Mouse (Mus musculus): ENCODE results near the gene Fbxw19.
"Not testable (repeated sequence)": the region's sequence is repeated elsewhere in the genome, so short reads cannot be mapped to it uniquely, and the experiment has no call there.

Fbxw19 gene

DNA sequence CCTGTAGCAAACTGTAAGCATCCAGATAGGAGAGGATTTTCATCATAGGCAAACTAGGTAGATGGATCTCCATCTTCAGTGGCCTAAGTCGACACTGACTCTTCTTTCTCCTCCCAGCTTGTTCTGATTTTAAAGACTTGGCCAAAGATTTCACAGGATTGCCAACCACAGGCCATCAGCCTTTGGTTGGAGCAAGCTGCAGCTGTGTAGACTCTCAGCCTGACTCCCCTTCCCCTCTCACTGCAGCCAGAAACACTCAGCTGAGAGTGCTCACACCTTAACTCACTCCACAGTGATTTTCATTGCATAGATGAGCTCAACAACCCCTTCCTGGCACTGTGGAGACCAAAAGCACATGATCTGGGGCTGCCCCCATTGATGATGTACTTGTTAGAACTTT lies at the start of gene Fbxw19:
Gene Fbxw19 (minus strand): TSS at position 101 of the 400 bp plus-strand sequence.
- not testable (repeated sequence) for DNase-seq

DNA sequence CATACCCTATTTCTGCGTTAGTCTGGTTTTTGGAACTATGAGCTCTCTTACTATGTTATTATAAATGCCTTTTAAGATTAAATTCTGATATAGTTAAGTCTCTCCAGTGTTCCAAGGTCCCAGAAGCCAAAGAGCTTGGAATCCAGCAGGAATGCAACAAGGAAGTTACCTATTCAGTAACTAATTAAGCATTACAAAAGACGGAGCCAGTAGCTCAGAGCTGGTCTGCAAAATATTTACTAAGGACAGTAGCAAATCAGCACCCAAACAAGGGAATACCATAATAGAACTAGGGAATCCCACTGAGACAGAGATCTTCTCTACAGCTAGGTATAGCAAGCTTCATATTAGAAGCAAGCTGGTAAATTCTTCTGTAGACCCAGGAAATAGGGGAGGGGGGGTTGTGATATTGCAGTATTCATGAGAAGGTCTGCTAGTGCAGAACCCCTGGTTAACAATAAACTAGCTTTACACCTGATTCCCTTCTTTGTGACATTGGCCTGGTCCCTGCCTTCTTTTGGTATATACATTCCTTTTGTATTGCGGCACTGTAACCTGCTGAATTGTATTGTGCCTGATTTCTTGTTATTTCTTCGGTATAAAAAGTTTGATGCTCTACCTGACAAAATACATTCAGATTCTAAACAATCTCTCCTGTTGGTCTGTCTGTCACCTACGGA lies 27.9 kb upstream of the Fbxw19 start:
- DNase-seq: peak; percentile 36

DNA sequence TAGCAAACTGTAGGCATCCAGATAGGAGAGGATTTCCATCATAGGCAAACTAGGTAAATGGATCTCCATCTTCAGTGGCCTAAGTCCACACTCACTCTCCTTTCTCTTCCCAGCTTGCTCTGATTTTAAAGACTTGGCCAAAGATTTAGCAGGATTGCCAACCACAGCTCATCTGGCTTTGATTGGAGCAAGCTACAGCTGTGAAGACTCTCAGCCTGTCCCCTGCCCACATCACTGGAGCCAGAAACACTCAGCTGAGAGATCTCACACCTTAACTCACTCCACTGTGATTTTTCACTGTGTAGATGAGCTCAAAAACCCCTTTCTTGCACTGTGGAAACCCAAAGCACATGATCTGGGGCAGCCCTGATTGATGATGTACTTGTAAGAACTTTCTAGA lies 46.6 kb downstream of the Fbxw19 start, which contains the start of gene Fbxw16:
Gene Fbxw16 (minus strand): TSS at position 101 of the 400 bp plus-strand sequence.
- DNase-seq: no peak

DNA sequence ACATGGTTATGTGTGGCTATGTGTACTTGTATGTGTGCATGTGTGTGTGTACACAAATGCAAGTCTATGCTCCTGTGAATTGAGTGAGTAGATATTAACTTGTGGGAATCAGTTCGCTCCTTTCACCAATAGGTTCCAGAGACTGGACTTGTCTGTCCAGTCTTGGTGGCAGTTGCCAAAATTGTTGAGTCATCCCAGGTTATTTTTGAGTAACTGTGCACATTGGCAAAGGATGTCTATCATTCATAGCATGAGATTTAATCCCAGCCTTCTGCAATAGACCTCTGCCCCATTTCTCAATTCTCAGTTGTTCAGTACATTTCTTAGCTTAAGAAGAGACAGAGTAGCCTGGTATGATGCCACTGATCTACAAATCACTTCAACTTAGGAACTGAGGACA lies 62.7 kb downstream of the Fbxw19 start:
- DNase-seq: no peak

Data from kidney, adult 11 months (tissue).